Mouse (Mus musculus): ENCODE data around the gene Htr3a. TPM values are rescaled to one million over a fixed set of nuclear protein-coding genes. Genes with fewer than 3 reads are reported as not detected.

Gene Htr3a
- total RNA-seq, 2 experiments from 2014 or later: not detected

Other genes with a start within 250 kb of the Htr3a start
- 100 to 1,000 TPM; 108 to 116 TPM for gene Zbtb16, start 74.9 kb downstream of the Htr3a start, total RNA-seq (2021)
- gene Htr3b, start 53.9 kb upstream of the Htr3a start, total RNA-seq (2021): not detected
- 10 to 100 TPM; 46.0 to 76.3 TPM for gene Usp28, start 74.3 kb upstream of the Htr3a start, total RNA-seq (2021)
- 1 to 10 TPM; 6.7 to 8.3 TPM for gene Zw10, start 144.5 kb upstream of the Htr3a start, total RNA-seq (2021)
- under 1 TPM in 1 of 2 experiments, not detected in 1; 0.37 TPM for gene Tmprss5, start 170.2 kb upstream of the Htr3a start, total RNA-seq (2021)

Data from gastrocnemius, adult 18-20 months (tissue).